Mouse (Mus musculus): ENCODE measurements around the gene Kcng4. TPM values are rescaled to one million over a fixed set of nuclear protein-coding genes. Genes with fewer than 3 reads are reported as not detected.

Gene Kcng4
- polyA plus RNA-seq, 1 experiment from 2014 or later: 0.18 TPM

- Histone ChIP-seq H3K27me3 (ENCODE audit: control insufficient read depth, insufficient read depth, low read length) (no peaks in the 10 kb centered on the region), H3K4me3 (replicated peaks; ENCODE audit: low read length) (no peak overlapping the region), H3K27ac (ENCODE audit: low read length) (no peak overlapping the region), H3K9me3 (replicated peaks; ENCODE audit: control insufficient read depth, low read length) (no peaks in the 10 kb centered on the region), H3K36me3 (ENCODE audit: control insufficient read depth, insufficient read depth, low read length) (no peaks in the 10 kb centered on the region), H3K4me2 (ENCODE audit: low read depth, low read length) (no peak overlapping the region), H3K9ac (ENCODE audit: low read length) (no peak overlapping the region), H3K4me1 (ENCODE audit: control insufficient read depth, insufficient read depth, low read length) (no peaks in the 10 kb centered on the region)
- 73% methylated on average over 18 of the region's 18 CpGs for WGBS
- no peak for ATAC-seq (ENCODE audit: insufficient read depth, low FRiP score)
These were observed 9.6 kb upstream of the Kcng4 start for GRCm38 (mm10) chr8:119644981-119645597.

- Histone ChIP-seq H3K36me3 (ENCODE audit: control insufficient read depth, insufficient read depth, low read length) (no peaks in the 10 kb centered on the region), H3K9ac (ENCODE audit: low read length) (no peak overlapping the region), H3K4me1 (ENCODE audit: control insufficient read depth, insufficient read depth, low read length) (no peaks in the 10 kb centered on the region), H3K9me3 (replicated peaks; ENCODE audit: control insufficient read depth, low read length) (no peaks in the 10 kb centered on the region), H3K4me2 (ENCODE audit: low read depth, low read length) (no peak overlapping the region), H3K27ac (ENCODE audit: low read length) (no peak overlapping the region), H3K4me3 (replicated peaks; ENCODE audit: low read length) (no peak overlapping the region), H3K27me3 (ENCODE audit: control insufficient read depth, insufficient read depth, low read length) (no peaks in the 10 kb centered on the region)
- ATAC-seq (ENCODE audit: insufficient read depth, low FRiP score): no peak
- 82% methylated on average over 17 of the region's 17 CpGs for WGBS
These were observed 9.0 kb upstream of the Kcng4 start for GRCm38 (mm10) chr8:119644429-119644960.

GRCm38 (mm10) chr8:119642960-119643359 is 7.5 kb upstream of the Kcng4 start:
- Histone ChIP-seq H3K9ac (ENCODE audit: low read length) (no peak overlapping the region), H3K27ac (ENCODE audit: low read length) (no peak overlapping the region), H3K4me1 (ENCODE audit: control insufficient read depth, insufficient read depth, low read length) (no peaks in the 10 kb centered on the region), H3K4me2 (ENCODE audit: low read depth, low read length) (no peak overlapping the region), H3K9me3 (replicated peaks; ENCODE audit: control insufficient read depth, low read length) (no peaks in the 10 kb centered on the region), H3K27me3 (ENCODE audit: control insufficient read depth, insufficient read depth, low read length) (no peaks in the 10 kb centered on the region), H3K4me3 (replicated peaks; ENCODE audit: low read length) (no peak overlapping the region), H3K36me3 (ENCODE audit: control insufficient read depth, insufficient read depth, low read length) (no peaks in the 10 kb centered on the region)
- no peak for ATAC-seq (ENCODE audit: insufficient read depth, low FRiP score)
- WGBS: 85% methylated on average over 1 of the region's 1 CpGs

GRCm38 (mm10) chr8:119641058-119641457 is 5.6 kb upstream of the Kcng4 start:
- 73% methylated on average over 5 of the region's 5 CpGs for whole genome bisulfite sequencing
- no peak overlapping the region for H3K27ac ChIP-seq (ENCODE audit: low read length)

GRCm38 (mm10) chr8:119639798-119640197 is 4.3 kb upstream of the Kcng4 start:
- no peak for ATAC-seq (ENCODE audit: insufficient read depth, low FRiP score)
- Histone ChIP-seq H3K9me3 (replicated peaks; ENCODE audit: control insufficient read depth, low read length) (no peaks in the 10 kb centered on the region), H3K27ac (ENCODE audit: low read length) (no peak overlapping the region), H3K27me3 (ENCODE audit: control insufficient read depth, insufficient read depth, low read length) (no peaks in the 10 kb centered on the region), H3K9ac (ENCODE audit: low read length) (no peak overlapping the region), H3K4me3 (replicated peaks; ENCODE audit: low read length) (no peak overlapping the region), H3K4me1 (ENCODE audit: control insufficient read depth, insufficient read depth, low read length) (peaks cover 10% of the 10 kb centered on the region; the same call in 1 of the 2 replicates), H3K4me2 (ENCODE audit: low read depth, low read length) (no peak overlapping the region), H3K36me3 (ENCODE audit: control insufficient read depth, insufficient read depth, low read length) (no peaks in the 10 kb centered on the region)
- WGBS: 55% methylated on average over 7 of the region's 7 CpGs

More at GRCm38 (mm10) chr8:119641058-119641457, 5.6 kb upstream of the Kcng4 start:
- no peak for ATAC-seq (ENCODE audit: insufficient read depth, low FRiP score)
- no peak overlapping the region for H3K9ac ChIP-seq (ENCODE audit: low read length)
- H3K27me3 ChIP-seq (ENCODE audit: control insufficient read depth, insufficient read depth, low read length): no peaks in the 10 kb centered on the region
- H3K4me3 ChIP-seq (replicated peaks; ENCODE audit: low read length): no peak overlapping the region
- no peaks in the 10 kb centered on the region for H3K4me1 ChIP-seq (ENCODE audit: control insufficient read depth, insufficient read depth, low read length)
- no peak overlapping the region for H3K4me2 ChIP-seq (ENCODE audit: low read depth, low read length)
- H3K9me3 ChIP-seq (replicated peaks; ENCODE audit: control insufficient read depth, low read length): no peaks in the 10 kb centered on the region
- H3K36me3 ChIP-seq (ENCODE audit: control insufficient read depth, insufficient read depth, low read length): no peaks in the 10 kb centered on the region

GRCm38 (mm10) chr8:119638261-119638660 is 2.8 kb upstream of the Kcng4 start:
- H3K27ac ChIP-seq (ENCODE audit: low read length): no peak overlapping the region
- H3K4me1 ChIP-seq (ENCODE audit: control insufficient read depth, insufficient read depth, low read length): peaks cover 10% of the 10 kb centered on the region; the same call in 1 of the 2 replicates
- 63% methylated on average over 6 of the region's 6 CpGs for WGBS
- no peak overlapping the region for H3K4me2 ChIP-seq (ENCODE audit: low read depth, low read length)
- no peak overlapping the region for H3K9ac ChIP-seq (ENCODE audit: low read length)
- H3K4me3 ChIP-seq (replicated peaks; ENCODE audit: low read length): no peak overlapping the region
- ATAC-seq (ENCODE audit: insufficient read depth, low FRiP score): no peak
- no peaks in the 10 kb centered on the region for H3K36me3 ChIP-seq (ENCODE audit: control insufficient read depth, insufficient read depth, low read length)
- H3K27me3 ChIP-seq (ENCODE audit: control insufficient read depth, insufficient read depth, low read length): 0 out of 2 replicates have a peak, but pooled peaks cover 4% of the 10 kb centered on the region
- no peaks in the 10 kb centered on the region for H3K9me3 ChIP-seq (replicated peaks; ENCODE audit: control insufficient read depth, low read length)

- Histone ChIP-seq H3K9me3 (replicated peaks; ENCODE audit: control insufficient read depth, low read length) (no peaks in the 10 kb centered on the region), H3K9ac (ENCODE audit: low read length) (no peak overlapping the region), H3K4me3 (replicated peaks; ENCODE audit: low read length) (no peak overlapping the region), H3K36me3 (ENCODE audit: control insufficient read depth, insufficient read depth, low read length) (no peaks in the 10 kb centered on the region), H3K4me1 (ENCODE audit: control insufficient read depth, insufficient read depth, low read length) (peaks cover 10% of the 10 kb centered on the region; the same call in 1 of the 2 replicates), H3K4me2 (ENCODE audit: low read depth, low read length) (no peak overlapping the region), H3K27me3 (ENCODE audit: control insufficient read depth, insufficient read depth, low read length) (0 out of 2 replicates have a peak, but pooled peaks cover 4% of the 10 kb centered on the region), H3K27ac (ENCODE audit: low read length) (no peak overlapping the region)
- no peak for ATAC-seq (ENCODE audit: insufficient read depth, low FRiP score)
- WGBS: 94% methylated on average over 4 of the region's 4 CpGs
These were observed 1.9 kb upstream of the Kcng4 start for GRCm38 (mm10) chr8:119637381-119637780.

GRCm38 (mm10) chr8:119636766-119637165 is 1.3 kb upstream of the Kcng4 start:
- no peaks in the 10 kb centered on the region for H3K9me3 ChIP-seq (replicated peaks; ENCODE audit: control insufficient read depth, low read length)
- WGBS: 58% methylated on average over 7 of the region's 7 CpGs
- no peak overlapping the region for H3K4me2 ChIP-seq (ENCODE audit: low read depth, low read length)
- H3K4me1 ChIP-seq (ENCODE audit: control insufficient read depth, insufficient read depth, low read length): peaks cover 10% of the 10 kb centered on the region; the same call in 1 of the 2 replicates
- H3K4me3 ChIP-seq (replicated peaks; ENCODE audit: low read length): no peak overlapping the region
- H3K27me3 ChIP-seq (ENCODE audit: control insufficient read depth, insufficient read depth, low read length): 0 out of 2 replicates have a peak, but pooled peaks cover 4% of the 10 kb centered on the region
- no peak overlapping the region for H3K9ac ChIP-seq (ENCODE audit: low read length)
- H3K36me3 ChIP-seq (ENCODE audit: control insufficient read depth, insufficient read depth, low read length): no peaks in the 10 kb centered on the region
- no peak for ATAC-seq (ENCODE audit: insufficient read depth, low FRiP score)
- no peak overlapping the region for H3K27ac ChIP-seq (ENCODE audit: low read length)

- no peak overlapping the region for H3K27ac ChIP-seq (ENCODE audit: low read length)
- no peaks in the 10 kb centered on the region for H3K9me3 ChIP-seq (replicated peaks; ENCODE audit: control insufficient read depth, low read length)
- H3K27me3 ChIP-seq (ENCODE audit: control insufficient read depth, insufficient read depth, low read length): 0 out of 2 replicates have a peak, but pooled peaks cover 4% of the 10 kb centered on the region
These were observed 478 bp upstream of the Kcng4 start for GRCm38 (mm10) chr8:119635958-119636357.

More at GRCm38 (mm10) chr8:119635958-119636357, 478 bp upstream of the Kcng4 start:
- Histone ChIP-seq H3K9ac (ENCODE audit: low read length) (no peak overlapping the region), H3K36me3 (ENCODE audit: control insufficient read depth, insufficient read depth, low read length) (no peaks in the 10 kb centered on the region), H3K4me2 (ENCODE audit: low read depth, low read length) (no peak overlapping the region), H3K4me3 (replicated peaks; ENCODE audit: low read length) (no peak overlapping the region), H3K4me1 (ENCODE audit: control insufficient read depth, insufficient read depth, low read length) (peaks cover 10% of the 10 kb centered on the region; the same call in 1 of the 2 replicates)
- 56% methylated on average over 2 of the region's 2 CpGs for WGBS
- no peak for ATAC-seq (ENCODE audit: insufficient read depth, low FRiP score)
